Mouse (Mus musculus) c-Kit-positive CD71-positive TER-119-negative erythroid progenitor cells, embryonic 14.5 days (primary cell): ENCODE results near the gene Aldh16a1.
"Not testable (repeated sequence)": the region's sequence is repeated elsewhere in the genome, so short reads cannot be mapped to it uniquely, and the experiment has no call there.

ENCODE experiments used
- DNase-seq: peaks from one replicate; pipeline ENCODE4 v3.0.0-alpha.2; 2013; ENCODE audit warnings: low read depth

Aldh16a1 gene

DNA sequence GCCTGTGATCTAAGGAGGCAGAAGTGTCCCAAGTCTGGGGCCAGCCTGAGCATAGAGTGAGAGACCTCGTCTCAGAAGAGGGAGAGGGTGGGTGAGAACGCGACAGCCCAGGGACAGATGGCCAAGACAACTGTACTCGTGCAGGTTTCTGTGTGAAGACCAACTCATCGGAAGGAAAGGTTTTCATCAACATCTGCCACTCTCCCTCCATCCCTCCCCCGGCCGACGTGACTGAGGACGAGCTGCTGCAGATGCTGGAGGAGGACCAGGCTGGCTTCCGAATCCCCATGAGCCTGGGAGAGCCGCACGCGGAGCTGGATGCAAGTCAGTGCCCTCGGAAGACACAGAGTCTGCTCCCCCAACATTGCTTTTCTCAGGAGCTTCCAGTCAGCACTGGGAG, 3.1 kb upstream of the Aldh16a1 start:
- DNase-seq: no peak

DNA sequence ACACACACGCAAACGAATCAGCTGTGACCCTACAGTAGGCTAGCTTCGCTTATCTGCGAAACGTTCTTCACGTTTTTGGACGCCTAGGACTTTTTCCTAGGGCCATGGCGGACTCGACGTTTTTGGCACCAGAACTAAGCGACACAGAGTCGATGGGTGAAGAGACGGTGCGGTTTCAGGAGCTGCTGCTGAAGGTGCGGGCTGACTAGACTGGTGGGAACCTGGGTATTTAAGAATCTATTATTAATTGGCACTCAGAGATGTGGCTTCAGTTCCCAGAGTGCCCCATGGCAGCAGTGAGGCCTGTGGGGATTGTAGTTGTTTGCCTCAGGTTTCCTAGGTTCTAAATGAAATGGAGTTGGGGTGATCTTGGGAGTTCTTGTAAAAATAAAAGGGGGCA, 1.8 kb upstream of the Aldh16a1 start:
- DNase-seq: no peak

DNA sequence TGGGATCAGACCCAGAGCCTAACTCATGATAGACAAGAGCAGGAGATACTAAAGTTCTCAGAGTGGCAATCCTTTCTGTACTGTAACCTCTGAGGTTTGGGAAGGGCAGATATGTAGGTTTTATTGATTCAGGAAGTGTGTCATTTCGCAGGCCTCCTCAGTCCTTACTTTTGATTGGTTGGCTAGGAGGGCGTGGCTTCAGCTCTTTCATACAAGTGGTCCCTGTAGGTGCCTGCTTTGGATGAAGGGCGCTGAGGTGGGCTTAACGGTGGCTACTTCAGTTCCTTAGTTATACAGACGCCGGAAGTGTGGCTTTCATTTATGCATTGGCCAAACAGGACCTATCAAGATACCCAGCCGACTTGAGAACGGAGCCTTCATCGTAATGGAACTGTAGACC, 1.2 kb upstream of the Aldh16a1 start:
- no peak for DNase-seq

DNA sequence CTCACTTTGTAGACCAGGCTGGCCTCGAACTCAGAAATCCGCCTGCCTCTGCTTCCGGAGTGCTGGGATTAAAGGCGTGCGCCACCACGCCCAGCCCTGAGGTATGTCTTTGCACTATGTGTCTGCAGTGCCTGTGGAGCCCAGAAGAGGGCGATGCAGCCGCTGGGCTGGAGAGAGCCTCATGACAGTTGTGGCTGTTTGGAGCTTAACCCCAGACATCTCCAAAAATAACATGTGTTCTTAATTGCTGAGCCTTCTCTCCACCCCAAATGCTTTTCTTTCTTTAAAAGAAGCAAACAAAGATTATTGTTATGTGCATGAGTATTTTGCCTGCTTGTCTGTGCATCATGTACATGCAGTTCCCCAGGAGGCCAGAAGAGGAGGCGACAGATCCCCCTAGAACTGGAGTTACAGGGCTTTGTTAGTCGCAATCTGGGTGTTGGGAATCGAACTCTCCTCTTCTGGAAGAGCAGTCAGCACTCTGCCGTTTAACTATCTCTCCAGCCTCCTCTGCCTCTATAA, 670 bp upstream of the Aldh16a1 start:
- peak; percentile 58 for DNase-seq

DNA sequence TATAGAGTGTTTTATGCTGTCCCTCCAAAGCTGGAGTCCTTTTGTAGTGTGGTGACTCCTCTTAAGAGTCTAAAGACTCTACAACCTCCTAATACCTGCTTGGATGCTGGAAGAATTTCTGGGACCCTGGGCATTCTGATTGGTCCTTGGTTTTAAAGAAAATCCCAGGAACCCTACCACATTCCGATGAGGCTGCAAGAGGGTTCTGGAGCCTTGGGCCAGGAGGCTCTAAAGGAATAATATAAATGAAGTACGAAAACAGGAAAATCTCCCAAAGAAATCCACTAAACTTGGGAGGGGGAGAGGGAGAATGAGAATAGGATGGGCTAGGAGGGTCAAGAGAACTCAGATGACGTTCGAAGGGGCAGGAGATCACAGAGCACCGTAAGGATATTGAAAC, 798 bp downstream of the Aldh16a1 start:
- no peak for DNase-seq

DNA sequence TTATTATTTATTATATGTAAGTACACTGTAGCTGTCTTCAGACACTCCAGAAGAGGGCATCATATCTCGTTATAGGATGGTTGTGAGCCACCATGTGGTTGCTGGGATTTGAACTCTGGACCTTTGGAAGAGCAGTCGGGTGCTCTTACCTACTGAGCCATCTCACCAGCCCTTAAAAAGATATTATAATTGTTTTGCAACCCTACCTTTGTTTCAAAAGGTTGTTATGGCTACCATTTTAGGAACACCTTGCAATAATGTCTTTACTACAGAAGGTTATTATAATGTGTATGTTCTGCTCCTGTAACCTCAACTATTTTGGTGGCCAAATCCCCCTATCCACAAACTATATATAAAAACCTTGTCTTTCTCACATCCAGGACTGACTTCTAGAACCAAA, 1.3 kb downstream of the Aldh16a1 start:
- not testable (repeated sequence) for DNase-seq

DNA sequence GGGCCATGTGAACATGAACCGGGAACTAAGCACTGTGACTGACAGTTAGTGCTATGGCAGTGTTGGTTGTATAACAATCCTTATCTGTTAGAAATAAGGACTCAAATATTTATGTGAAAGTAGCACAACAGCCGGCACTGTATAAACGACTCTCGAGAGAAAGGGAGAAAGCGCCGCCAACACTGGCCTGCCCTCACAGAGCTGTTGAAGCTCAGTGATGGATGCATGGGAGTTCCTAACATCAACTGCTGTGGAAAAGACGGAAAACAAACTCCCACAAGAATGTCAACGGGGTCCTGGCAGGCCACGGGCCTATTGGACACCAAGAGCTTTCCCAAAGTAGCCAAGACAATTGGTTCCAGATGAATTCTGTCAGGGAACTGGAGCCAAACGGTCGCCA, 3.1 kb downstream of the Aldh16a1 start:
- no peak for DNase-seq

DNA sequence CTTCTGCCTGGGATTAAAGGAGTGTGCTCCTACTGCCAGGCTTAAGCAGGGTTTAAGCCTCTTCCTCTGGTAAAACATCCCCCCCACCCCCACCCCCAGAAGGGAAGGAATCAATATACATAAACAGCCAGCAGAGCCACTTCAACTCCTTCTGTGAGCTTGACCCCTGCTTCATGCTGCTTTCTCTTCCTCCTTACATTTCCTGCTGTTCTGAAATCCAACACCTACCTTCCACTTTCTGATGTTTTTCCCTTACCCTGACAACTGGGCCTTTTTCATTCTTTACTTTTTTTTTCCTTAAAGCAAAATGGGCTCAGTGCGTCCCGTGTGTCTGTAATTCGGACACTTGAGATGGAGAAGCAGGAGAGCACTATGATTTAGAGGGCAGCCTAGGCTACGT, 4.1 kb downstream of the Aldh16a1 start:
- no peak for DNase-seq

DNA sequence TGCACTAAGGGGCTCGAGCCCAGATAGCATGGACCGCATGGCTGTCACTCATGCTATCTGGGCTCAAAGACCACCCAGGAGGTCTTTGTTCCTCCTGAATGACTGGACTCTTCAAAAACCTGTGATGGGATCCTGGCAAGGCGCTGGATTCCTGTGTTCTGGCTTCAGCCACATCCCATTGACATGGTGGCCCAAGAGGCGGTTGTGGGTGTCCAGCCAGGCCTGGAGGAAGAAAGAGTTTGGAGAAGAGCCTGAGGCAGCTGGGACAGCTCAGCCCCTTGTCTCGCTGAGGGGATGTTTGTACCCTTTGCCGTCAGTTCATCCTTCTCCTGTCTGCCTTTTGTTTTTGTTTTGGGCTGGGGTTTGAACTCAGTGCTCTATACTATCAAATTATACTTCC, 4.8 kb downstream of the Aldh16a1 start:
- no peak for DNase-seq

DNA sequence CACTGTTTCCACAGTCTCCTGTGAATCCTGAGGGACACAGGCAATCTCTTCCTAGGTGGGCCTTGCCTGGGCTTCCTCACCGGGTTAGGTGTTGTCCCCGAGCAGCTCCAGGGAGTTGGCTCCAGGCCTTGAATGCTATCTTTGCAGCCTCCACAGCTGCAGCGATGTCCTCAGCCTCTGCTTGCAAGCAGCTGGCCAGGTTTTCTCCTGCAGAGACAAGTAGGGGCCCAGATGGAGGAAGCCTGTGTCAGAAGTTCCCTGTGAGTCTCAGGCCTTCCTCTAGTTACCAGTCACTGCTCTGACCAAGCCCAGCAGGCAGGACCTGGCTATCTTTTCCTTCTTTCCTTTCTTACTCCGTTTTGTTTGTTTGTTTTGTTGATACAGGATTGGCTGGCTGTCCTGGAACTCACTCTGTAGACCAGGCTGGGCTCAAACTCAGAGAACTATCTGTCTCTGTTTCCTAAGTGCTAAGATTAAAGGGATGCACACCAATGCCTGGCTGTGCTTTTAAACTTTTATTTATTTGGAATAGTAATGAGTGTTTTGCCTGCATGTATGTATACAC, 5.8 kb downstream of the Aldh16a1 start:
- no peak for DNase-seq

DNA sequence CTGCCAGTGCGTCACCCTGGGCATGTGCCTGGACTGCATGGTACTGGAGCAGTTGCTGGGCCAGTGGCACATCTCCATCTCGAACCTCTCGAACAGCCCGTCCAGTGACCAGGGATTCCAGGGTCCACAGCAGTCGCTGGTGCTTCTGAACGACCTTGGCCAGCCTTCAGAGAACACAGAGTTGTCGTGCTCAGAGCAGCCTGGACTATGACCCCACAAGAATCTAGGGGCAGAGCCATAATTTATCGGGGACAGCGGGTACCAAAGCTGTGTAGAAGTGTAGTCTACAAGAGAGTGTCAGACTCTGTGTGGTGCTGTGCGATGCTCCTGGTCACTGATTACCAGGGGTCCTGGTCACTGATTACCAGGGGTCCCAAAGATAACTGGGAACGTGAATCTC, 6.5 kb downstream of the Aldh16a1 start:
- DNase-seq: no peak

DNA sequence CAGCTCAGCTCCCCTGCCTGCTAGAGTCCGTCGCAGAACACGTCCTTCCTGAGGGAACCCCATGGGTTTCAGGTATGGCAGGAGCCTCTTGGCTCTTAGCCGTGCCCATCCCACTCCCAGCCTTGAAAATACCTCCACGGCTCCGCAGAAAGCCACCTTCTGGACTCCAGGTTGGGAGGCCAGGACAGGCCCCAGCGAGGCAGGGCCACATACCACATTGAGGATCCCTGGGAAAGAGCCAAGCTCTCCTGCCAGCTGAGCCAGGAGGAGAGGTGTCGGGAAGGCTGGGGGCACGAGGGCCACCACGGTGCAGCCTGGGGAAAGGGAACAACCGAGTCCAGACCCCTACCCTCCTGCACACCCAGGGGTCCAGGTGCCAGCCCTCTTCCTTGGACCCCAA, 7.1 kb downstream of the Aldh16a1 start:
- DNase-seq: no peak

DNA sequence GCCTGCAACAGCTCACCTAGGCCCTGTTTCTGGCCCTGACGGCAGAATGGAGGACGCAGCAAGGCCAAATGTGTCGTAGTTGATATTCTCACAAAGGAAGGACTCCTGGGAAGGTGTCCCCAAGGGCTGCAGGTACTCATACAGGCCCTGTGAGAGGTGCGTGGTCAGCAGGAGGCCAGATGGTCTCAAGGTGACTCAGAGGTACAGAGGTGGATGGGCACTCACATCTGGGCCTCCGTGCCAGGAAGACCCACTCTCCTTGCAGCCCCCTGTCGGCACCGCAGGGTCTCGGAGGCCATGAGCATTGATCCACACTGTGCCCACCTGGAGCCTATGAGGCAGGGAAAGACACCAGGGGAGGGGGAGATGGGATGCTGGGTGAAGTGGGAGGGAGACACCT, 8.9 kb downstream of the Aldh16a1 start:
- DNase-seq: no peak

DNA sequence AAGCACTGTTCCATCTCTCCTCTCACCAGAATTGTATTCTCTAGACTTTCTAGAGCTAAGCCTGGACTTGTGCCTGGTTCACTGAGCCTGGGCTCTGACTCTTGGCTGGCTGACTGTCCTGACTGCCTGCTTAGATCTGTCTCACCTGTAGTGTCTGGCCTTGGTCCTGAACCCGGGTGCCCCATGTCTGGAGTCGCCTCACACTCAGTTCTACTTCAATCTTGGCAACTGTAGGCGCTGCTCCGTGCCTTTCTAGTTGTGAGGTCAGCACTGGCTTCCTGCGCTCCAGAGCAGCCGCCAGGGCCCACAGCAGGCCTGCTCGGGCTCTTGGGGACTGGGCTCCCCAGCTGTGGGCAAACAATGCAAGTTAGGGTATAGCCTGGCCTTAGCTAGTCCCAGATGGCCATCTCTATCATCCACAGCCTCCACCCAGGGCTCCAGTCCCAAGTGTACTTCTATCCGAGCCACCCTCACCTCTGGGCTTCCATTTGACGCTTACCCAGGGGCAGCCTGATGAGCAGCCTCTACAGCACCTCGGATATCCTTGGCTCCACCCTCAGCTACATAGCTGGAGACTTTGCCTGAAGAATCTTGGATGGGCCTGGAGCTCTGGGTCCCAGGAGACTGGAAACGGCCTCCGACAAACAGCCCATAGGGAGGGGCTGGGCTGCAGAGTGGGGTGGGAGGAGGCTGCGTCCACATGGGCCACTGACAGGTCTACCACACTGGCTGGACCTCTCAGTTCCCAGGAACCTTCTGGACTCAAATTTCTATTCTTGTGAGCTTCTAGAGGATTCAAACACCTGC, 9.8 kb downstream of the Aldh16a1 start:
- no peak for DNase-seq

DNA sequence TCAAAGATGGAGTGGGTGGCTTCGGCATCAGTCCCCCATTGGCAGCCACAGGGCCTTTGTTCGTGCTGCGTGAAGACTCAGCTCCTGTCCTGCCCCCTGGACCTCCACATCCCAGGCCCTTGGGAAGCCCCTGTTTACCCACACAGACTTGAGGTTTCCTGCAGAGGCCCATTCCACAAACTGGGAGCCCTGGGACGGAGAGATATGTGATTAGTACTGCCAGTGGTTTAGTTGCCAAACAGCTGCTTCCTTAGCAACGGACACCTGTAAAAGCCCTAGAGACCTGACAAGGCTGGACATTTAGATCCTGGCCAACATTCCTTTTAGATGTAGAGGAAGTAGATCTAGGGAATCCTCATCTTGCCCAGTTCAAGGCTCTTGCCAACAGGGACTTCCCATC, 12.5 kb downstream of the Aldh16a1 start:
- no peak for DNase-seq

DNA sequence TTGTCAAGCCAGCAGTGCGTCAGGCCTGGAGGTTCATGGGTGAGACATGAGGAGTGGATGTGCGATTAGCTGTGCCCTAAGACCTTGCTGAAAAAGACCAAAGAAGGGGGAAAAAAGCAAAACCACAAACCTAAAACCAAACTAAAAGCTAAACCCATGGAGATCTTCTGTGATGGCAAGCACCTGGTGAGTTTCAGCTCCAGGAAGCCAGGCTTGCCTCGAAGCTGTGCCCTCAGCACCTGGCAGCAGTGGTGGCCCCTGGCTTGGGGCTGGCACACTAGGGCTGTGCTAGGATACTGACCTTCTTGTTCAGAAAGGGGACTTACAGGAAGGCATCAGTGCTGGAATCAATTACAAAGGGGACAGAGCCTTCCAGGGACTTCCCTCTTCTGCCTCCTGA, 13.1 kb downstream of the Aldh16a1 start:
- DNase-seq: no peak

DNA sequence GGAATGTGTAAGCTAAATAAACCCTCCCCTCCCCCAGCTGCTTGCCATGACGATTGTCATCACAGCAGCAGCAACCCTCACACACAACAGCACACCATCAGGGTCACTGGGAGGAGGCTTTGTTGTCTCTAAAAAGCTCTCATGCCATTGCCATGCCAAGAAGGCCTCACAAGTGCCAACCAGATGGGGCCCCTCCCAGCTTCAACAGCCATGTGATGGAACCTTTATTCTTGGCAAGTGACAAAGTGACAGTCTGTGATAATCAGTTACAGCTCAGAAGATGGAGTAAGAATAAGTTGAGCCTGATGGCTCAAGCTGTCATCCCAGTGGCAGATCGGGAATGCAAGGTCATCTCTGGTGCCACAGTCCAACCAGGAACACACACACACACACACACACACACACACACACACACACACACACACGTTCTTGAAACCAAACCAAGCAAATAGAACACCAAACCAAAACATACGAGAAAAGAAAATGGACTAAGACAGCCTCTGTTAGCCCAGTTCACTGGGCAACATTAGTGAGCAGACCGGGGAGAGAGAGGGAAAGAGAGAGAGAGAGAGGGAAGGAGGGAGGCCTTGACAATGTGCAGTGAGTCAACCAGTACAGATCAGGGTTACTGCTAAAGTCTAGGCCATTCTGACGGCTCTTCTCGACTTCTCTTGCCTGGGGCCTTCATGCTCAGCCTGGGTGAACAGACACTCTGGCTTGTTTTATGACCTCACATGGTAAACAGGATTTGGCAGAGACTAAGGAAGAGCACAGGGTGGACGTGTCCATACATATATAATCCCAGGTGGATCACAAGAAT, 14.3 kb downstream of the Aldh16a1 start:
- DNase-seq: no peak

DNA sequence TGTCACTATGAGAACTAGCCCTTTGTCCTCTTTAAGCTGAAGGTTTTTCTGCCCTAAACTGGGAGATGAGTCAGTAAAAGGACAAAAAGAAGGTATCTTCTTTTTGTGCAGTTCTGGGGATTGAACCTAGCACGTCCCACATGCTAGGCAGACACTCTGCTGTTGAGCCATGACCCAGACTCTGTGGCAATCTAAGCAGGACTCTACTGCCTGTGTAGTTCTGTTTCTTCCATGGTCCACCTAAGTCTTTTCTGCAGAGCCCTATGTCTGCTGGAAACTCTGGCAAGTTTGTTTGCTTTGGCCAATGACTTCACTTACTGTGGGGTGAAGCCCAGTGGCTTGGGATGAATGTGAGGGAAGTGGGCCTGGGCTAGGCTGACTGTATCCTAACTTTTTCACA, 16.0 kb downstream of the Aldh16a1 start:
- DNase-seq: no peak

DNA sequence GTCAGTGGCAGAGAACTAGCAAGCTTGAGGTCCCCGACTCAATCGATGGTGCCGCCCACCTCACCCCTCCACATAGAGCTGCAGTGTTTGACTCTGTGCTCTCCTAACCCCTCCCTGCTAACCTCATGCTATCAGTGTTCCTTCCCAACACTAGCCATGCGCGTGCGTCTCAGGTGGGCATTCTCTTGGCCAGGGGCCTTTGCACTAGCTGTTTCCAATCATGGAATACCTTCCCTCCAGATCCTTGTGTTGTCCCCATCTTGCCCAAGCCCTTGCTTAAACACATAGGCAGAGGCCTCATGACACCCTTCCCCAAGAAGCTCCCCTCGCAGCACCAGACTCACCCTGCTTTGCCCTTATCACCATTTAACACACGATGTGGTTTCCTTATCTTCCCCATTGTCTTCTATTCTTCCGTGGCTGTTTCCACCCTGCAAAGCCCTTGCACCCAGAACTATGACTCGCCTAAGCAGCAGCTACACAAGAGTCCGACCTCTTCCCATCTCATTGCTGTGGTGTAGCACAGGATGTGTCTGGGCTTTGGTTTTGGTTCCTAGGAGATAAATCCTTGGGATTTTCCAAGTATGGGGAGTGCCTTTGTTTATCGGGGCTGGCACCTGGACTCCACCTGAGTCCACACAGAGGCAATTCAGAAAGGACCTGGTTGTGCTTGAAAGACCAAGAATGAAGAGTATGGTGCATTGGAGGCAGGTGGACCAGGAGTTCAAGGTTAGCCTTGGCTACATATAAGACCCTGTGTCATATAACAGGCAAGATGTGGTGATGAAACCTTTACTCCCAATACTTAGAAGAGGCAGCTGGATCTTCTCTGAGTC, 17.0 kb downstream of the Aldh16a1 start:
- peak; percentile 87 for DNase-seq

DNA sequence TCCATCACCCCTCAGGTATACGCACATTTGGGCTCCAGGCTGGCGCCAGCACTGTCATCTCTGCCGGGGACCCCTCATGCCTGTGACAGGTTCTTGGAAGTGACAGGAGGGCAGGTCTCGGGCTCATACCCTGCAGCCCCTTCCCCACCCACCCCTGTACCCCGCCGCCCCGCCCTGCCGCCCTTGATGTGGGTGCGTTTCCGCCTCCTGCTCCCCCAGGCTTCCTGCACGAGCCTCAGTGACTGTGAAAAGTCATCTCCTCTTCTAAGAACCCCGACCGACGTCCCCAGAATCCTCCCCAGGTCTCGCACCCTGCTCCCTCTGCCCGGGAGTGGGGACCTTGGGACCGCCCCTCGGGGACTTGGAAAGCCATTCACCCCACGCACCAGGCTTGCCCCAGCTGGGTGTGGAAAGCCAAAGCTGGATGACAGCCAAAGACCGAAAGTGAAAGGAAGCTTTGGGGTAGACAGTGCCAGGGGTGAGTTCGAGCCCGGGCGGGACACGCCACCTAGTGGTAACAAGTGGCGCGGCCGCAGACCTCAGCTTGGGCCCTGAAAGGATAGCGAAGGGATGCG, 18.3 kb downstream of the Aldh16a1 start, which contains the start of the genes Gm45713 and Flt3l:
Gene Gm45713, minus strand, starts transcription at position 239 of the 575 bp plus-strand sequence.
Gene Flt3l, minus strand, starts transcription at position 440 of the 575 bp plus-strand sequence.
- DNase-seq: peak; percentile 89

DNA sequence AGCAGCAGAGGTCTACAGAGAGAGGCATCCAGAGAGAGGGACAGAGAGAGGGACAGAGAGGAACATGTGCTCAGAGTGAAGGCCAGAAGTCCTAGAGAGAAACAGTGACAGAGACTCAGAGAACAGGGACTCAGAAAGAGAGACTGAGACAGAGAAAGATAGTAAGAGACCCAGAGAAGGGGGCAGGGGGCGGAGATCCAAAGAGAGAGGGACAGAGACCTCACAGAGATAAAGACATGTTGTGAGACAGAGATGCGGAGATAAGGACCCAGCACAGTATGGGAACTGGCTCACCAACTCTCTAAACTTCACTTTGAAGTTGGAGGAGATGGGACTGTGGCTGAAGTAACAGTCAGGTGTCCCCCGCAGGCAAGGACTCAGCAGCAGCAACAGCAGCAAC, 19.0 kb downstream of the Aldh16a1 start:
- DNase-seq: no peak
